Mouse (Mus musculus) CH12.LX (cell line): ENCODE results near the gene Mfsd6l.

Experiments used
- EP300 ChIP-seq: IDR thresholded peaks from 2 replicates; pipeline ENCODE4 v1.6.1; 2011; ENCODE audit warnings: low read length, improper control_type of control experiment
- MEF2A ChIP-seq: IDR thresholded peaks from 2 replicates; pipeline ENCODE4 v1.6.1; 2014; ENCODE audit warnings: low read depth, mild to moderate bottlenecking, inconsistent platforms, low read length, improper control_type of control experiment, borderline replicate concordance
- MXI1 ChIP-seq: IDR thresholded peaks from 2 replicates; pipeline ENCODE4 v1.6.1; 2011; ENCODE audit warnings: mild to moderate bottlenecking, low read depth, low read length, improper control_type of control experiment
- POLR2A ChIP-seq: IDR thresholded peaks from 2 replicates; pipeline ENCODE4 v1.6.1; 2011; ENCODE audit warnings: low read depth, mild to moderate bottlenecking, improper control_type of control experiment, low read length

DNA sequence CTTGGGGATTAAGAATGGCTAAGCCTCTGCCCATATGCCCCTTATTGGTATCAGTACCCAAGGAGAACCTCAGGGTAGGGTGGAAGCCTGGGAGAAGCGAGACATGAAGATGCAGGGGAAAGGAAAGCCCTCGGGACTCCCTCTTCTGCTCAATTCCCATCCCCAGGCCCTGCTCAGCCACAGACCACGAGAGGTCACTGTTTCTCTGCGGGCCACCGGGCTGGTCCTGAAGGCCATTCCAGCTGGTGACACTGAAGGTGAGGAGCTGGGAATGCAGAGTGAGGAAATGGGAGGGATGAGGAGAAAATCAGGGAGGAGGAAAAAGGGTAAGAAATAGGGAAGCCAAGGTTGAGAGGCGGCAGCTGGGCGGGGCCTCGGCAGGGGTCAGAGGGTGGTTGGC lies 11.4 kb upstream of the Mfsd6l start:
- TF ChIP-seq MXI1 (no peak), POLR2A (no peak), MEF2A (no peak), EP300 (no peak)
